Mouse (Mus musculus): ENCODE data around the gene Arhgap18.

DNA sequence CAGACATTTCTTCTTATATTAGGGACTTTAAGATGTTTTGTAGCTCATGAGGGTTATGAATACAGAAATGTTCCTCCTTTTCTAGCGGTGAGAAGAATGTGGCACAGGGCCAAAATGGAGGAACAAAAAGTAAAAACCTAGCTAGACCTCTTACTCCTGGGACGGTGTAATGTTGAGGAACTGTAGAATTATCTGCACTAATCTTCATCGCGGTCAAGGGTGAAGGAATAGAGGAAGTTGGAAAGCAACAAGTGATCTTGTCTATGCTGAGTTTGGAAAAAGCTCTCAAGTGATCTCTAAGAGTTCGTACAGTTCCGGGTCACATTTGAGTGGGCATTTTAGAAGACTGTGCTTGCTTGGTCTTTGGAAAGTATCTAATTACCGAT lies 44.1 kb downstream of the Arhgap18 start:
- TF ChIP-seq EP300 (IDR thresholded peaks at IDR 0.05; ENCODE audit: low read depth) (no peak), CTCF (IDR thresholded peaks at IDR 0.05; ENCODE audit: low read depth) (no peak)
